Mouse (Mus musculus) testis, adult 2 months (tissue): Measurements from ENCODE around the gene Acbd3. TPM values are rescaled to one million over a fixed set of nuclear protein-coding genes. Genes with fewer than 3 reads are reported as not detected.
A peak's percentile ranks its signal among the peaks of the same experiment; 100 is the strongest.

Experiments used
- H3K27ac ChIP-seq: fragments of 200-500 bp; 2 replicates; pipeline ENCODE4 v1.5.1; 2012; ENCODE audit warnings: low read depth, low read length; ENCODE audit not compliant: control insufficient read depth, insufficient read depth
- H3K27me3 ChIP-seq: fragments of 200-500 bp; 2 replicates; pipeline ENCODE4 v1.6.1; 2012; ENCODE audit warnings: mild to moderate bottlenecking, low read length, moderate library complexity; ENCODE audit not compliant: control insufficient read depth, insufficient read depth
- H3K36me3 ChIP-seq: fragments of 200-500 bp; 2 replicates; pipeline ENCODE4 v1.6.1; 2012; ENCODE audit warnings: mild to moderate bottlenecking, low read length; ENCODE audit not compliant: control insufficient read depth, insufficient read depth
- H3K4me1 ChIP-seq: fragments of 200-500 bp; 2 replicates; pipeline ENCODE4 v1.6.1; 2012; ENCODE audit warnings: low read length; ENCODE audit not compliant: control insufficient read depth, insufficient read depth
- H3K4me3 ChIP-seq: fragments of 200-500 bp; 2 replicates; pipeline ENCODE4 v1.5.1; 2012; ENCODE audit warnings: low read depth, mild to moderate bottlenecking, low read length, moderate library complexity, mixed read lengths; ENCODE audit not compliant: control insufficient read depth
- CTCF ChIP-seq: fragments of 200-500 bp; IDR thresholded peaks from 2 replicates; pipeline ENCODE4 v1.5.1; 2012; ENCODE audit warnings: low read depth, mild to moderate bottlenecking, inconsistent platforms, low read length, moderate library complexity; ENCODE audit not compliant: control insufficient read depth, insufficient read depth, insufficient replicate concordance
- POLR2A ChIP-seq: fragments of 200-500 bp; IDR thresholded peaks from 2 replicates; pipeline ENCODE4 v1.6.1; 2012; ENCODE audit warnings: low read depth, mild to moderate bottlenecking, inconsistent platforms, low read length, moderate library complexity; ENCODE audit not compliant: control insufficient read depth
- polyA plus RNA-seq: library from polyadenylated mRNA; depleted of rRNA; stranded (reverse); fragments of >200 nt; gene quantifications from 2 replicates; pipeline ENCODE4 v1.2.3, GENCODE M21; 2012

Acbd3 gene
- polyA plus RNA-seq, 1 experiment, result 17.6 TPM

- H3K36me3 ChIP-seq, result no peaks in the 10 kb centered on the region
- H3K4me3 ChIP-seq, result no peak overlapping the region
- peaks cover 17% of the 10 kb centered on the region for H3K4me1 ChIP-seq
- TF ChIP-seq CTCF, result no peak
- TF ChIP-seq POLR2A, result no peak
- H3K27ac ChIP-seq, result no peak overlapping the region
- H3K27me3 ChIP-seq, result no peaks in the 10 kb centered on the region
Observed at GRCm38 (mm10) chr1:180771306-180771705, 45.5 kb downstream of the Acbd3 start.

- no peak overlapping the region for H3K4me3 ChIP-seq
- H3K27ac ChIP-seq, result no peak overlapping the region
- H3K4me1 ChIP-seq, result peaks cover 17% of the 10 kb centered on the region
- no peaks in the 10 kb centered on the region for H3K36me3 ChIP-seq
- H3K27me3 ChIP-seq, result no peaks in the 10 kb centered on the region
- TF ChIP-seq CTCF (no peak), POLR2A (no peak)
Observed at GRCm38 (mm10) chr1:180771722-180772121, 45.9 kb downstream of the Acbd3 start.

- no peak overlapping the region for H3K27ac ChIP-seq
- H3K36me3 ChIP-seq, result no peaks in the 10 kb centered on the region
- H3K4me1 ChIP-seq, result peaks cover 17% of the 10 kb centered on the region
- H3K27me3 ChIP-seq, result no peaks in the 10 kb centered on the region
- no peak overlapping the region for H3K4me3 ChIP-seq
- no peak for TF ChIP-seq POLR2A
- no peak for TF ChIP-seq CTCF
Observed at GRCm38 (mm10) chr1:180772291-180772690, 46.4 kb downstream of the Acbd3 start.

GRCm38 (mm10) chr1:180774664-180775063 is 48.8 kb downstream of the Acbd3 start:
- H3K4me3 ChIP-seq, result no peak overlapping the region
- H3K27ac ChIP-seq, result no peak overlapping the region
- TF ChIP-seq POLR2A (no peak), CTCF (peak; percentile 84)
- peaks cover 20% of the 10 kb centered on the region for H3K4me1 ChIP-seq
- H3K36me3 ChIP-seq, result no peaks in the 10 kb centered on the region
- no peaks in the 10 kb centered on the region for H3K27me3 ChIP-seq

GRCm38 (mm10) chr1:180775317-180775716 is 49.5 kb downstream of the Acbd3 start:
- Histone ChIP-seq H3K4me1 (peaks cover 20% of the 10 kb centered on the region), H3K27ac (no peak overlapping the region), H3K27me3 (no peaks in the 10 kb centered on the region), H3K4me3 (no peak overlapping the region), H3K36me3 (no peaks in the 10 kb centered on the region)
- TF ChIP-seq CTCF (no peak), POLR2A (no peak)

- no peak overlapping the region for H3K27ac ChIP-seq
- H3K36me3 ChIP-seq, result no peaks in the 10 kb centered on the region
- no peaks in the 10 kb centered on the region for H3K27me3 ChIP-seq
- no peak overlapping the region for H3K4me3 ChIP-seq
- peaks cover 20% of the 10 kb centered on the region for H3K4me1 ChIP-seq
- TF ChIP-seq POLR2A (no peak), CTCF (no peak)
Observed at GRCm38 (mm10) chr1:180775849-180776493, 50.1 kb downstream of the Acbd3 start.

GRCm38 (mm10) chr1:180776494-180776893 is 50.7 kb downstream of the Acbd3 start:
- no peaks in the 10 kb centered on the region for H3K27me3 ChIP-seq
- peaks cover 20% of the 10 kb centered on the region for H3K4me1 ChIP-seq
- TF ChIP-seq CTCF, result no peak
- no peak for TF ChIP-seq POLR2A
- H3K27ac ChIP-seq, result no peak overlapping the region
- H3K4me3 ChIP-seq, result no peak overlapping the region
- H3K36me3 ChIP-seq, result no peaks in the 10 kb centered on the region
